Mouse (Mus musculus) urinary bladder, postnatal 0 days (tissue): Measurements from ENCODE around the gene Sft2d2. TPM values are rescaled to one million over a fixed set of nuclear protein-coding genes. Genes with fewer than 3 reads are reported as not detected.

Source experiments
- polyA plus RNA-seq: library from polyadenylated mRNA; unstranded; fragments of >200 nt; fragmentation: Nextera tagmentation; extraction: Ambion mirVana; gene quantifications from 2 replicates; pipeline ENCODE4 v1.2.1, GENCODE M21; 2015

Sft2d2 gene
- polyA plus RNA-seq = 11.6 and 13.2 TPM in 2 replicates

DNA sequence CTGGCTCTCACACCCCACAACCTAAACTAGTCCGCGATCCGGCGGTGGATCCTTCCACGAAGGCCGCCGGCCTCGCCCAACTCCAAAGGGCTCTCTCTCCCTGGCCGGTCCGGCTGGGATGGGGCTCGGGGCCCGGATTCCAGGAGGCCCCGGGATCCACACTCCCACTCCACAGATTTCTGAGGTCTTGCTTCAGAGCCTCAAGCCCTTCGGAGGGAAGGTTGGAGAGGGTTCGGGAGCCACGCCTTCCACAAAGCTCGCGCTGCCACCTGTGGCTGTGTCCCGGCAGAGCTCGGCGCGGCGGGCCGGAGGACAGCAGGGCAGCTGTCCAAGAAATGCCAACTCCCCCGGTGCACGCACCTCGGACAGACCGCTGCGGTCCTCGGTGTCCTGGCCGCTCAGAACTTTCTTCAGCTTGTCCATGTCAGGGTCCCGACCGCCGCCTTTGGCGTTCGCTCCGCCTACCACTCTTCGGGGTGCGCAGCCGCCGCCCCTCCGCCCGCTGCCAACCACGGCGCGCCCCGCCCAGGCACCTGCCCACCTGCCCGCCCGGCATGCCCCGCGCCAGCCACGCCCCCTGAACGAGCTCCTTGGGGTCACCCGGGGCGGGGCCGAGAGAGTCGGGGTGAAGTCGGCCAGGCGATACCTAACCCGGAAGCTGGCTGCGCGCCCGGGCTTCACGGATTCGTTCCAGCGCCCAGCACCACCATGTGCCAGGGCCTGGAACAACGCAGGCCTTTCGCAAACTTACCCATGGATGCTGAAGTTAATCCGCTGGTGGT, at the start of gene Sft2d2:
Sft2d2 (minus strand) TSS at position 559 of the 782 bp plus-strand sequence.

GRCm38 (mm10) chr1:165236321-165237298, 42.4 kb upstream of the Sft2d2 start, which contains the start of gene Tiprl:
Tiprl (minus strand) TSS chr1:165236996.

DNA sequence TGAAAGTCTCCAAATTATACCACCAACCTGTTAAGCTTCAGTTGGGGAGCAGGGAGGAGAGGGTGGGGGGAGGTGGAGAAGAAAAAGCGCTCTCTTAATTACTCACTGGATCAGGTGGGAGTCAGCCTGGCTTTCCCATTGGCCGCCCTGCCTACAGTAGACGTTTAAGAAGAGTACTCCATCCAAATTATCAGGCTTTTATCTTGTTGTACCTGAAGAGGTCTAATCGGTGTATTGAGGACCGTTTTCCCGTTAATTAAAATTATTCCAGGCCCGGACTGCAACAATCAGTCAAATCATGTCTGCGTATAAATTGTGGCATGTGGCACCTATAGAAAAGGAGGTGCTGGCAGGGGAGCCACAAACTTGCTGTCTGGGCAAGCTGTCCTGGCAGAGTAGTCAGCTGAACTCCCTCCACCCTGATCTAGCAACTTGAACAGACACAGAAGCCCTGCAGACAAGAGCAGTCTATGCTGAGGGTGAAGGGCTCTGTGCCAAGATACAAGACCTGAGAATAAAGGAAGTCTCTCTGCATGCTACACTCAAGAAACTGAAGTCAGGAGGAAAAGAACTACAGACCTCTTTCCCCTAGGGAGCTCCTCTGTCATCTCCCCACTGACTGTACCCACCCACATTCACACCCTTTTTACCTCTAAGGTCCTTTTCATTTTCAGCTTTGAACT, 33.4 kb downstream of the Sft2d2 start, which contains the start of gene Tbx19:
Tbx19 (minus strand) TSS at position 51 of the 683 bp plus-strand sequence.

Other genes starting within 250 kb of the Sft2d2 start
- not detected in 2 replicates for gene Tbx19, start 33.7 kb downstream of the Sft2d2 start, polyA plus RNA-seq
- gene Tiprl, start 42.6 kb upstream of the Sft2d2 start, polyA plus RNA-seq = 68.1 and 71.8 TPM in 2 replicates
- gene Gpr161, start 101.4 kb upstream of the Sft2d2 start, polyA plus RNA-seq = 0.77 and 0.91 TPM in 2 replicates